Mouse (Mus musculus) granulocyte monocyte progenitor cell, adult 5-6 weeks (primary cell): ENCODE results near the gene Midn. TPM values are rescaled to one million over a fixed set of nuclear protein-coding genes. Genes with fewer than 3 reads are reported as not detected.

Experiments used
- ATAC-seq: replicated peaks from 2 replicates; pipeline ENCODE4 v1.8.0; 2016; ENCODE audit warnings: mild to moderate bottlenecking, moderate TSS enrichment, inconsistent platforms; ENCODE audit not compliant: poor library complexity, severe bottlenecking
- total RNA-seq, 2 experiments: library from RNA; stranded (forward) in 1 of 2; stranded (reverse) in 1 of 2; fragments of 200-712, 200-1000 nt in 1 of 2; fragments of >200 nt in 1 of 2; fragmentation: Nextera tagmentation in 1 of 2; gene quantifications; 2 replicates each; pipeline ENCODE4 v1.2.3; 2014 to 2017

The Midn gene
- total RNA-seq (2014; fragmentation: Nextera tagmentation) (26.7 and 36.8 TPM in 2 replicates), total RNA-seq (2017) (10.0 and 17.4 TPM in 2 replicates)

DNA sequence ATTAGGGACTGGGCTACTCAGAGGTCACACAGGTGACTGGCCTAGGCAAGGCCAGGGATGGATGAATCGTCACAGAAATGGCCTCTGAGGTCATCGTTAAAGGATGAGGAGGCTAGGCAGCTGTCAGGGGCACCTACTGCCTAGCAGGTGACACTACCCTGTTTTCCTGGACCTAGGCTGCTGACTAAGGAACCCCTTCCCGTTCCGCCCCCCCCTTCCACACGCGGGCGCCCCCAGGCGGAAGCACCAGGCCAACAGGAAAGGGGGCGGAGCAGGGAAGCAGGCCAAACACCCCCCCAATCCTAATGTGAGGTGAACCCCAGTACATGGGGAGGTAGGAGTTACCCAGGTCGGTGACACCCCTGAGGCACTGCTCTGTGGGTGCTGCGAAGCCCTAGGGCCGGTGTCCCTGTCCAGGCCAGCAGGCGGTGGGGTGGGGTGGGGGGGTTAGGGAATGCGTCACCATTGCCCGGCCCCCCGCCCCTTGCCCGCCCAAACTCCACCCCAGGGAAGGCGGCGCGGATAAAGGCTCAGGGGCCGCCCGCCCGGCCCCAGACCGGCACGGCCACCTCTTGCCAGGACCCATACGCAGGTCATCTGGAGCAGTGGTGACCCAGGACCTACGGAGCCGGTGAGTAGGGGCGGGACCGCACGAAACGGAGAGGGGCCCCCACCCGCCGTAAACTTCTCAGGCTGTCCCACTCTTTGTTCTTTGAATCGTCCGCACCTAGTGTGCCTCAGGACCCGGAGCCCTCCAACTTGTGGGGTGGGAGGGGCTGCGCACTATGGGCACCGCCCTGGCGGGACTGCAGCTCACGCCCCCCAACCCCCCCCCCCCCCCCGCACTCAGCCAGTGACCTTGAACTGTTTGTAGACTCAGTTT is at the start of gene Midn:
Midn (plus strand) TSS at position 554 of the 883 bp plus-strand sequence.
- peak; percentile 21 for ATAC-seq

DNA sequence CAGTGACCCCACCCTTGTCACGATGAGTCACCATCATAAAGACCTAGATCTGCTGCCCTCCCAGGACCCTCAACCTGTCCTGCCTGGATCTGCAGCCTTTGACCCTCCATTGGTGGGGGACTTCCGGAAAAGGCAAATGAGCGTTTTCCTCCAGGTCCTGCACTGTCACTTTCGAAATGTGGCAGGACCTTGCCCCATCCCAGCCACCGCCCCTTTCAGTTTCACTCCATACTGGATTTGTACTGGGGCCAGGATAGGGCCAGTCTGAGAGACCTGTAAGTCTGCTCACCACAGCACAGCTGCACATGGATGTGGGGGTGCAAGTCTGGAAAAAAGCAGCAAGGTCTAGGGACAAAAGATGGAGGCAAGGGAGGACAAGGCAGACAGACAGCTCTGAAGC is 49.4 kb upstream of the Midn start:
- ATAC-seq, result peak; percentile 75

DNA sequence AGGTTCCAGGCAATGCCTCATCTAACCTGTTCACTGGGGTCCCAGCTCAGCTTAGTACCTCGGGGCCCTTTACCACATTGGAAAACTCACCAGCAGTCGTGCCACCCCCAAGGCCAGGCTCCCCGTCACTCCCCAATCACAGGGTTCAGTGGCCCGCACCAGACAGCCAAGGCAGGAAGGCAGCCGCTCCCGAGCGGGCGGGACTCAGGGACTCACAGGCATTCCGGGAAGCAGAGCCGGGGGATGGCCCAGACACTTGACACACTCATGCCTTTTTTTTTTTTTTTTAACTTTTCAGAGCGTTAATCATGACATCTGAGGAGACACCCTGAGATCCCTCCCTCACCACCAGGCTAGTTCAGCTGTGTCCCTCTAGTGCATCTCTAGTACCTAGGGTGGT is 47.1 kb upstream of the Midn start:
- ATAC-seq, result no peak

DNA sequence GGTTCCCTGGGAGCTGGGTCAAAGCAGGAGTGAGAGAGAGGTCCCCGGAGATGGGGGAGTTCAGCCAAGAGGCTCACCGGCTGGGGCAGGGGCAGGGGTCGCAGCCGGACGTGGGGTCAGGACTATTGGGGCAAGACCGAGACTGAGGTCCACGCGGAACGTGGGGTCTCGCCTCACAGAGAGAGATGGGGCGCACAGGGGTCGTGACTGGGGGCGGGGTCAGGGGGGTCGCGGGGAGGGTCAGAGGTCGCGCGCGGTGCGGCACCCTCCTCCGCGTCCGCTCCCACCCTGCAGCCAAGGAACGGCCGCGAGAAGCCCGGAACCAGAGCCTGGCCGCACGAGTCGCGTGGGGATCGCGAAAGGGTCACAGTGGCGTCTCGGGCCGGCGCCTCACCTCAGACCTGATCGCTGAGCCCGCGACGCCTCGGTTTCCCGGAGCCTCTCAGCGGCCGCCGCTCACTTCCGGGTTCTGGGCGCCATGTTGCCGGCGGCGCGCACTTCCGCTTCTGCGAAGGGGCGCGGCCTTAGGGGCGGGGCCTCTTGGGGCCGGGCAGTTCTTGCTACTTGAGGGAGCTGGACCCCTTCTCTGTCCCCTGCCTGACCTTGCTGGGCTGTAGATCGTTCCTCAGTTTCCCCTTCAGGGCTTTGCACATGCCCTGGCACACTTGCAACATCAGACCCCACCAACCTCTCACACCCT is 45.7 kb upstream of the Midn start:
- peak; percentile 67 for ATAC-seq

DNA sequence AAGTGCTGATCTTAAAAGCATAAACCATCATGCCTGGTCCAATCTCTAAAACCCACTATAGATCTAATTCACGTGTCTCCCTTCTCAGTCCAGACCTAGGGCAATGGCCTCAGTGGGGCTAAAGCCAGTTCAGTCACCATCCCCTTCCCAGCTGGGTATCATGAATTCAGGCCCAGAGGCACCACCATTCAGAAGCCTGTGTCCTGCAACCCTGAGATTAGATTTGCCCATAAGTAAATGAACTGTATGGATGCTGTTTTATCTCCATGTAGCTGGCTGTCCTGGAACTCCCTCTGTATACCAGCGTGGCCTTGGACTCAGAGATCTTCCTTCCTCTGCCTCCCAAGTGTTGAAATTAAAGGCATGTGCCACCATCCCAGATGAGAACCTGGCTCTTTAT is 45.0 kb upstream of the Midn start:
- no peak for ATAC-seq

DNA sequence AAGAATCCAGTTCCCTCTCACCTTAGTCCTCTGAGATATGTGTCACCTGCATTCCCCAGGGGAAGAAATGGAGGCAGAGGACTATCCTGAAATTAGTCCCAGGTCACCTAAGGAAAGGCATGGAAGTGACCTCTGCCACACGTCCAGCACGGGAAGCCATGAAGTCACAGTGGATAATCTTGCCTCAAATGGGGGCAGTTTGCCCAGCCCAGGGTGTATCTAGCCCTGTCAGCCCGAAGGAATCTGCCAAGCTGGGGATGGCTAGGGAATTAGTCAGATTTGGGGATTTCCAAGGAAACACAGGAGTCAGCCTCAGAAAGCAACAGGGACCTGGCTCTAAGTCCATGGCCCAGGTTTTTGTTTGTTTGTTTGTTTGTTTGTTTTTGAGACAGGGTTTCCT is 43.9 kb upstream of the Midn start:
- ATAC-seq, result no peak

DNA sequence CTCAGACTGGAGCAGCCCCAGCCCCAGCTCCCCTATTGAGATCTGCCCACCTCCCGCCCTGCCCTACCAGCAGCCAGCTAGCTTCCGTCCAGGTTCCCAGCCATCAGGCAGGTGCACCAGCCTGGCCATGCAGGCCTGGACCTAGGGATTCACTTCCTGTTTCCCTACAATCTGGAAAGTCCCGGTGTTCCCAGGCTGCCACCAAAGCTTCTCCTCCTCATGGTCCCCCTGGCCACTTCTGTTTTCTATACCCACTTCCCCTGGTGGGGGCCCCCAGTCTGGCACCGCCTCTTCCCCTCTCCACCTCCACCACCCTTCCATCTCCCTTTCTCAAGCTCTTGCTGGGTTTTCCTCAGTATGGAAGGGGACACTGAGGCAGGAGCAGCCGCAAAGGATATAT is 42.6 kb upstream of the Midn start, which contains the start of gene Sbno2:
Sbno2 (minus strand) TSS at position 112 of the 400 bp plus-strand sequence.
- ATAC-seq, result peak; percentile 81

DNA sequence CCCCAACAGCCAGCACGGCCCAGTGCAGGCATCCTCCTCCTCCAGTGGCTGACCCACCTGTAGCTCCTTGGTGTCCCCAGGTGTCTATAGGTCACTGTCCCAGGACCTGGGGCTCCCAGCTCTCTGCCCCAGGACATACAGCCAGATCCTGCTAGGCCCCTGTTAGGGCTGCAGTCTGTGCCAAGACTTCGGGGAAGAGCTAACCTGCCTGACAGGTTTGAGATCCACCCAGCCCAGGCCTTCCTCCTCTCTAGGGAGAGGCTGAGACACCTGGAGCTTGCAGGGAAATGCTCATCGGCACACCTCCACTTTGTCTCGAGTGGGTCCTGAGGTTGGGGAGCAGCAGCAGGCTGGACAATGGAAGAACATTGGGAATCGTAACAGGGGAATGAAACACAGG is 42.1 kb upstream of the Midn start:
- no peak for ATAC-seq

DNA sequence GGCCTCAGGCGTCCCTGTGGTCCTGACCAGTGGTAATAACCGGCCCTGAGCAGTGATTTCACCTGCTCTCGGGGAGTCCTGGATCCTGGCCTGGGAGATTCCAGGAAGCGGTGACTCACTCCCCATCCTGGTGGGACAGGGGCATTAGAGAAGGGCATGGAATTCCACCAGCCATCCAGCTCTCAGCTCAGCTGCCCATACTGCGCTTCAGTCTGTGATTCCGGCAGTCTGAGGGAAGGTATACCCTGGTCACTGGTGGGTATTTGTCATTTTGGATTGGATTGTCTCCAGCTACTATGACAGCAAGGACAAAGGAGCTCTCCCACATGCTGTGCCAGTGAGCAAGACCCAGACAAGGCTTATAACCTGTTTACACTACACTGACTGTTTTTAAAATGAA is 40.4 kb upstream of the Midn start:
- ATAC-seq, result no peak

DNA sequence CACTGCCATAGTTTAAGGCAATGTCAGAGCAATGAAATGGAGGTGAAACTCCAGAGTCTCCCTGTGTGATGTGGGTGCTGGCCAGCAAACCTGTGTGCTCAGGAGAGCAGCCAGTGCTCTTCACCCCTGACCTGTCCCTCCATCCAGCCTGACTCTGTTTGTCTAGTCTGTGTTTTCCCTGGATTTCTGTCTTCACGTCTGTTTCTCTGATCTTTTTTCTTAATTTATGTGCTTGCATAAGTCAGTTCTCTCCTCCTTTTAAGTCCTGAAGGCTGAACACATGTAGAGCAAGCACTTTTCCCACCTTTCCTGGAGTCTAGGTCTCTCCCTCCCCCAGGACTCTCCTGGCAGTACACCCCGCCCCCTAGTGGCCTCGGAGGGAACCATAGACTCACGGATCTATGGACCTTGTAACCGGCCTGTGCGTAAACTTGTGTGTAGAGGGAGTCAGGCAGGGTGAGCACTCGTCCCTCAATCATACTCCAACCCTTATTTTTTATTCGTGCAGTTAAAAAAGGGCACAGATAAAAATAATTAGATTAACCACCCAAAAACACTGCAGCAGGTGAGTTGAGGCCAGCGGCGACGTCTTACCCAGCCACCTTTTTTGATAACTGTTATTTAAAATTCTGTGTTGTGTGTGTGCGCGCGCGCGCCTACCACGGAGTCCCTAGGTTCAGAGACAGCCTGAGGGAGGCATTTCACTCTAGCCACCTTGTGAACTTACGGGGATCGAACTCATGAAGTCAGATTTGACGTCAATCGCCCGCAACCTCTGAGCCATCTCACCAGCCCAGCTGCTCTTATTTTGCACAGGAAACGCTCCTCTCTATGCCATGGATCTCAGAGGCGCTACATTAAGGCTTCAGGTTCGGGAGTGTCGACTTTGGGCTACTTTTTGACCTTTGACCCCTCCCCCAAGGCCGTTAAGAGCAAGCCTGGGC is 33.5 kb upstream of the Midn start:
- ATAC-seq, result peak; percentile 51

DNA sequence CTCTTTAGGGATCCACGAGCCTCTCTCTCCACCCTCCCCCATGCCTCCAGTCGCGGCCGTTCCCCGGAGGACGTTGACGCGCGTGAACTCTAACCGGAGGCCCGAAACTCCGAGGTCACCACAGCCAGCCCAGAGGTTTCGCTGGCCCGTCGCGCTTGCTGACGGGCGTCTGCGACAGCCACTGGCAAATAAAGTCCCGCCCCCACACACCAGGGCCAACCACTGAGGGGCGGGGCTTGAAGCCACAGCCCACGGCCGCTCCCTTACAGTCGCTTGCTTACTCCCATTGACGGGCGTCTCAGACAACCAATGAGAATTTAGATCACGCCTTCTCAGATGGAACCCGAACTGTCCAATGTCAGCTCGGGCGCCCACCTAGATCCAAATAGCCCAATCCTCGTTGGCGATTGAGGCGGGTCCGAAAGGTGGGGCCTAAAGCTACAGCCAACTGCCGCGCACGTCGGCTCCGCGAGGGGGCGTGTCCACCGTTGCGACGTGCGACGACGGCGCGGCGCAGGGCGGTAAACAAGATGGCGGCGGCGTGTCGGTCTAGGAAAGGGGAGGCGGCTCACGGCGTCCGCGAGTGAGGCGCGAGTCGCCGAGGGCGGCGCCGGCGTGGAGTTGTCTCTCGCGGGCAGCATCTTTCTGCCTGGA is 32.7 kb upstream of the Midn start, which contains the start of gene Stk11:
Stk11 (plus strand) TSS at position 514 of the 654 bp plus-strand sequence.
- peak; percentile 83 for ATAC-seq

DNA sequence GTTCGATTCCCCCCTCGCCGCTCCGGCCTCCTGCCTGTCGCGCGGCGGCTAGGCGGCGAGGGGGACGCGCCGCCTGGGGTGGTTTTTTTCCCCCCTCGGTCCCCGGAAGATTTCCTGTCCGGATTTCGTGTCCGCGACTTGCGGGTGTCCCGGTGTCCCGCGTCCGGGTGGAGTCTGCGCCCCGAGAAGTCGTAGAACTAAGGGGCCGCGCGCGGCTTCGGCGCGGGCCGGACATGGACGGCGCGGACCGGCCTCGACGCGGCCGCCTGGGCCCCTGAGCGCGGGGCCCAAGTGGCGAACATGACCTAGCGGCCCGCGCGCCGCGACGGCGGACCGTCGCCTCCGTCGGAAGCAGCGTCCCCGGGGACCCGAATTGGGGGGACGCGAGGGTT is 32.1 kb upstream of the Midn start:
- no peak for ATAC-seq

DNA sequence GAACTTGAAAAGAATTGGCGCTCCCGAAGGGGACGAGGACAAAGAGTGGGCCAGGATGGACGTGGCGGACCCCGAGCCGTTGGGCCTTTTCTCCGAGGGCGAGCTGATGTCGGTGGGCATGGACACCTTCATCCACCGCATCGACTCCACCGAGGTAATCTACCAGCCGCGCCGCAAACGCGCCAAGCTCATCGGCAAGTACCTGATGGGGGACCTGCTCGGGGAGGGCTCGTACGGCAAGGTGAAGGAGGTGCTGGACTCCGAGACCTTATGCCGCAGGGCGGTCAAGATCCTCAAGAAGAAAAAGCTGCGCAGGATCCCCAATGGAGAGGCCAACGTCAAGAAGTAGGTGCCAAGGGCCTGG is 31.5 kb upstream of the Midn start:
- ATAC-seq, result no peak

DNA sequence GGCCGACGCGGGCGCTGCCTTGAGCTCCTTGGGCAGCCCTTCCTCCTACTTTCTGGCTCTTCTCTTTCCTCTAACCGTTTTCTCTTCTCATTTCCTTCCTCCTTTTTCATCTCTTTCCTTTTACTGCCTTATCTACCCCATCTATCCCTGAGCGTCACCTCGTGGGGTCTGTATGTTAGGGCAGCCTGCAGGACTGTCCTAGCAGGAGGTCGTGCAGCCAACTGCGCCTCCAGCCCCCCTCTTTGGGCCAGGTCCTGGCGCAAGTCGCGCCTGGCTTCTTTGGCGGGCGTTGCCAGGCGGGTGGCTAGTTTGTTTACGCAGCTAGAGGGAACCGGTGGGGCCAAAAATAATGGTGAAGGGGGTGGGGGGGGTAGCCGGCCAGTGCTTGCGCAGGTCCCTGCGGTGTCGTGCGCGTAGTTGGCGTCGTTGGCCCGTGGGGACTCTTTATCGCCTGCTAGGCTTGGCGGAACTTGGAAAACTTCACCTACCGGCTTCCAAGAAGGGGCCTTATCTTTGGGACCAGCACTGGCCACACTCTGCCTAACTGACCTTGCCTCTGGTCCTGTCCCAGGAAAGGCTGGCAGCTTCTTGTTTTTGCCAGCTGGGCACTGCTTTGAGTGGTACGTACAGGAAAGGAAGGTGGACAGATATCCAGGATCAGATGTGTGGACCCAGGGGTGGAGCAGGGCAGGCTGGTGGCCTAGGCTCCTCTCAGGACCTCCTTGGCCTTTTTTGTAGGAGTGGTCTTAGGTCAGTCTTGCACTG is 31.0 kb upstream of the Midn start:
- peak; percentile 15; the same call in 1 of the 2 replicates for ATAC-seq

DNA sequence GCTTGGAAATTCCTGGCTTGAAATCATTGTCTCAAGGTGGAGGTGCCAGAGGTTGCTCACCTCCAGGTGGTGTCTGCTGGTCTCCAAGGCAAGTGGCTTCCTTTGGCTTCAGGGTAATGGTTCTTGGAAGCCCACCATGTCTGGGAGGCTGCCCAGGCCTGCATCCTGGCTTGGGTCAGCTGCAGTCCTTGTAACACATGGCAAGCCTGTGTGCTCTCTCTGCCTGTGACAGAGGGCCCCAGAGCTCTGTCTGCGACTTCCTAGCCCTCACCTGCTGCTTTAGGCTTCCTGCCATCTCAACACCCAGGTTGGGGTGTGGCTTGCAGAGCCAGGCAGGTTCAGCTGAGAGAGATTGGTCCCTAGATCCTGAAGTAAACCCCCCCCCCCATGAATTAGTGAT is 30.3 kb upstream of the Midn start:
- ATAC-seq, result no peak

DNA sequence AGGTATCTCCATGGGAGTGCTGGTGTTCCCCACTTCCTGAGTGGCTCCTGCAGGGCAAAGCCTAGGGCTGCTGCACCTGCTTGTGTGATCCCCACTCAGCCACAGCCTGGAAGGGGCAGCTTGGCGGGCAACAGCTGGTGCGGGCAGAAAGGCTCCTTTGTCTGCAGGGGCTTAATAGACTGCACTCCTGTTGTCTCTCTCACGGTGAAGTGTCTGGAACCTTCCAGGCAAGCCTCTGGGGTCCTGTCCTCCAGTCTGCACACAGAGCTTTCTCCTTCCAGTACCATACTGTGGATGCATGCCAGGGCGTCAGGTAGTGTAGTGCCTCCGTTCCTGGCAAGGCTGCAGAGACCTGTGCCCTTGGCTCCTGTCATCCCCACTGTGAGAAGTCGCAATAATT is 29.5 kb upstream of the Midn start:
- ATAC-seq, result no peak

DNA sequence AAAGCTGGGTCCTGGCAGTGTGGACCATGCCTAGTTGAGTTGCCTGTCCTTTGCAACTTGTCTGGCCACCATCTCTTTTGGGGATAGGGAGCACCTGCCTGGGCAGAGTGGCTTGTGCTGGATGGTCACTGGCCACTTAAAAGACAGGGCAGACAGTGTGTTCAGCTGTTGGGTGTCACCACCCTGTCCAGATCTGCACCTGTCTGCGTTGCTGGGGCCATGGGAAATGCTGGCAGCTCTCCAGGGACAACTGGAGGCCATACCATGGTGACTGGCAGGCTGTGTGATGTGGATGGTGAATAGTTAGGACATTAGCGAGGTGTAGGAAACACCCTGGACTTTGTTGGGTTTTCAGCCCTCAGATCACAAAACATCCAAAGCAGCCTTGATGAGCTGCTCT is 27.9 kb upstream of the Midn start:
- no peak for ATAC-seq

DNA sequence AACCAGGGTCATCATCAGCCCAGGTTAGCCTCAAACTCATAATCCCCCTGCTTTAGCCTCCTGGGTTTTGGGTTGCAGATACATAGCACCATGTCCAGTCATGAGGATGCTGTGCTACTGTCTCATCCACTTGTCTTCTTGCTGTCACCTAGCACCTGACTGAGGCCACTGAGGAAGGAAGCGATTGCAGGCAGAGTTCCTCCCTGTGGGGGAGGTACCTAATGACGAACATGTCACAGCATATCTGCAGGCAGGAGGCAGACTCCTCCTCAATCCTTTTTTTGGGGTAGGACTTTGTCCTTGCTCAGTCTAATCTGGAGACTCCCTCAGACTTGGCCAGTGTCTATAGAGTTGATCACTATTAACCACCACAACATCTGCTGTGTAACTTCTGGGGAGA is 26.4 kb upstream of the Midn start:
- peak; percentile 35 for ATAC-seq

DNA sequence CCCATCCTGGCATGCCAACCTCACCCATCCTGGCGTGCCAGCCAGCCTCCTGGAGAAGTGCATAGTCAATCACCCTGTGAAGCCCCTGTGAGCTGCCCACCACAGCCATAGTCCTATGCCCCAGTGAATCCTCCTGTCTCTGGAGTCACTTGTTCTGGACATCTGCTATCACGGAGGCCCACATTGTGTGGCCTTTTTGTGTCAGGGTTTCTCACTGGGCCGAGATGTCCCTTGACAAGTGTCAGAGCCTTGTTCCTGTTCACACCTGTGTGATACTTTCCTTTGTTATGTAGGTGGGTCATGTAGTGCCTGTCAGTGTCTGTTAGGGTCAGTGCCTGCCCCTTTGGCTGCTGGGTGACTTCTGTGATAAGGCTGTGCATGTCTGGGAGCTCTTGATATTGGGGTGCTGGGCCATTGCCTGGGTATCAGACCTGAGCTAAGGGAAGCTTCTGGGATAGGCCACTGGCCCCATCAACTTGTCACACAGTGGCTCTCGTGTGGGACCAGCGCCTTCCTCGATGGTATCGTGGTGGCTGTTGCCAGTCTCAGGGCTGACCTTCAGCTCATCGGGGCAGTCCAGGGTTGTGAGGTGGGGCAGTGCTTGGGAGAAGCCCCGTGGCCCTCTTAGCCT is 24.0 kb upstream of the Midn start:
- ATAC-seq, result no peak
